Mouse (Mus musculus) urinary bladder, postnatal 4 days (tissue): ENCODE results near the gene Hnrnpu.
"Not testable (repeated sequence)": the region's sequence is repeated elsewhere in the genome, so short reads cannot be mapped to it uniquely, and the experiment has no call there.

Experiments used
- DNase-seq, 2 experiments: peaks; one replicate each; pipeline ENCODE4 v3.0.0; 2021 to 2022; ENCODE audit warnings: low spot score in 2 of 2

The Hnrnpu gene

DNA sequence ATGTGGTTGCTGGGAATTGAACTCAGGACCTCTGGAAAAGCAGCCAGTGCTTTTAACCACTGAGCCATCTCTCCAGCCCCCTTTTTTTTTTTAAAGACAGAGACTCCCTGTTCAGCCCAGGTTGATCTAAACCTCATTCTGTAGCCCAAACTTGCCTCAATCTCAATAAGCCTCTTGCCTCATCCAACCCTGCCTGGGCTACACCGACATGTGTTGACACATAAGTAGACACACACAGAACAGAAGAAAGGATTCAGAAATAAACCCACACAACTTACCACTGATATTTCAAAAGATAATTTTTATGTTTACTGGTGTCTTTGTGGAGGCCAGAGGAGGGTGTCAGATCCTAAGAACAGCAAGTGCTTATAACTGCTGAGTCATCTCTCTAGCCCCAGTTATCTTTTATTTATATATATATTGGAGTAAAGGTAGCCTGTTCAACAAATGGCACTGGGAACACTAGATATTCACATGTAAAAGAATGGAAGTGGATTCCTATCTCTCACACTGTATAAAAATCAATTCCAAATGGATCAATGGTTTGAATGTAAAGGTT, 24.5 kb downstream of the Hnrnpu start:
- no peak for DNase-seq

DNA sequence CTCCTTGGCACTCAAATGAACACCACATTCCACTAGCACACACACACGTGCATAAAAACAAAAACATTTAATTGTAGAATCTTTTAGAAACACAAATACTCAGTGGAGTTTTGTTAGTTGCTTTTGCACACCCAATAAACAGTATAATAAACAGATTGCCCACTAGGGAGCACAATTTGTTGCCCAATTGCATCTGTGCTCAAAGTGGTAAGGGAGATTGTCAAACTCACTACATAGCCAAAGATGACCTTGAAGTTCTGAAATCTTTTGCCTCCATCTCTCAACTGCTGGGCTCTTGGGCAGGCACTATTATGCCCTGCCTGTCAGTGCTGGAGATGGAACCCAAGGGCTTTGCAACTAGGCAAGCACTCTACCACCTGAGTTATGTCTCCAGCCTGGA, 27.5 kb downstream of the Hnrnpu start:
- DNase-seq, result no peak

DNA sequence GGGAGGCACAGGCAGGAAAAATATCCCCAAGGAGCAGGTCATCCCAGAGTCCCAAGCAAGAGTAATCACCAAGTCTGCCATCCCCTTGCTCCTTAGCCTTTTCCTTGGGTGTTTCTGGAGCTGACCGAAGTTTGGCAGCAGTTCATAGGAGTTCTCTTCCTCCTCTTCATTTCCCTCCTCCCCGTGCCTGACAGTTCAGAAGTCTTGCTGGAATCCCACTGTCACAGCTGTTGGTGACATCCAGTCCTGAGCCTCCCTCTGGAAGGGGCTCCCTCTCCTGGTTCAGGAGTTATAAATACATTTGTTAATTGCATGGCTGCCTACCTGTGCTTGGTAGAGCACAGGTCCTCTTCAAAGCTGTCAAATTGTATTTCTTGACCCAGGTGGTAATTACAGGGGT, 28.1 kb downstream of the Hnrnpu start:
- no peak for DNase-seq

DNA sequence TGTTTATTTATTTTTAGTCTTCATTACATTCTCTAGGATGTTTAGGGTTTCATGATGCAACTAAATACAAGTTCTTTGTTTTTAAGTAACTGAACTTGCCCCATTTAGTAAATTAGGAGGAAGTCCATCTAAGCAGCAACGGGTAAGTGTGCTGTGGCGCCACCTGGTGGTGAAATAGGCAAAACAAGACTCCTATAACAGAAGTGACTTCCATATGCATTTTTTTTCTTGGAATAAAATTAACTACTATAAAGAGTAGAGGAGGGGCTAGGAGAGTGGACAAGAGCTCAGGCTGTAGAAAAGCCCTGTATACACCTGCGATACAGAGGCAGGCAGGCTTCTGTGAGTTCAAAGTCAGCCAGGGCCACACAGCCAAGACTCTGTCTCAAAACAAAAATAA, 34.2 kb downstream of the Hnrnpu start:
- DNase-seq, result peak; percentile 57 to 79

DNA sequence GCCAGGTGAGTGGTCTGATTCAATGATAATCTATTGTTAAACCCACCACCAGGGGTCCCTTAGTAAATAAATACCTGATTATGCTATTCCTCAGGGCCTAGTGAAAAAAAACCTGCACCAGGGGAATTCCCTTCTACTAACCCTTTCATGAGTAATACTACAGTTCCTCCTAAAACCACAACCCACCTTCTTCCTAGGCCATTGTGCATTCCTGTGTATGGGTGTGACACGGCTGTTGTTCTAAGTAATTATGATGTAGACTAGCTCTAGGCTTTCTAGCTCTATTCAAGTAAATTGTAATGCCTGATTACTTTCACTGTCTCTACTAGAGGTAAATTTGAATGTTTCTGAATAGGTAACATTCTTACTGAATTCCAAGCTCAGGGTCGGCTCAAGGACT, 36.3 kb downstream of the Hnrnpu start:
- DNase-seq, result not testable (repeated sequence)

DNA sequence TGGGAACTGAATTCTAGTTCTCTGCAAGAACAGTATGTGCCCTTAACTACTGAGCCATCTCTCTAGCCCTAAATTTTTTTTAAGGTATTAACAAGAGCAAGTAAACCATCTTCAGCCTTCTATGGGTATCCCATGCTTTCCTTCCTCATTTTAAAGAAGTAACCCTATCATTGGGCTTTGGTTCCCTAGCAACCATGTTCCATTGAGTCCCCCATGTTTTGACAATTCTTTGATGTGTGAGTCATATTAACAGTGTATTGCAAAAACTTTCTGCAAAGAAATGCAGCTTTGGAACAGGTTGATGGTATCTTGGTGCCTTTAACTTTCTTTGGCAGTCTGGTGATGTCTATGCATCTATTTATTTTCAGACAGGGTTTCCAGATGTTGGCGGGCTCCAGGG, 43.5 kb downstream of the Hnrnpu start:
- DNase-seq, result no peak

DNA sequence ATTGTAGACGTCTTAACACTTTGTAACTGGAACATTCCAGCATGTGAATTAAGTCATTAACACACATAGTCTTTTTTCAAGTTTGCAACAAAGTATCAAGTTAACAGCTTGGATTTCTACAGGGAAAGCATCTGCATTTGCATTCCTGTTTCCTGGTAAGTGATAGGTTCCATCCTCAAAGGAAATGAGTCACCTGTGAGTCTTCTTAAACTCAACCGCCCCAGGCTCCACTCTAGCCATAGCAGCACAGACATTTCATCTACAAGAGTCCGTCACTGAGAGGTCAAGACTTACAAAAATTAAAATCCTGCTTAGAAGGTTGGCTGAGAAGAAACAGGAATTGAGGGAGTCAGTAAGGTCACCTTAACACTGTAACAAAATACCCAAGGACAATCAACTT, 45.9 kb downstream of the Hnrnpu start:
- DNase-seq, result no peak

DNA sequence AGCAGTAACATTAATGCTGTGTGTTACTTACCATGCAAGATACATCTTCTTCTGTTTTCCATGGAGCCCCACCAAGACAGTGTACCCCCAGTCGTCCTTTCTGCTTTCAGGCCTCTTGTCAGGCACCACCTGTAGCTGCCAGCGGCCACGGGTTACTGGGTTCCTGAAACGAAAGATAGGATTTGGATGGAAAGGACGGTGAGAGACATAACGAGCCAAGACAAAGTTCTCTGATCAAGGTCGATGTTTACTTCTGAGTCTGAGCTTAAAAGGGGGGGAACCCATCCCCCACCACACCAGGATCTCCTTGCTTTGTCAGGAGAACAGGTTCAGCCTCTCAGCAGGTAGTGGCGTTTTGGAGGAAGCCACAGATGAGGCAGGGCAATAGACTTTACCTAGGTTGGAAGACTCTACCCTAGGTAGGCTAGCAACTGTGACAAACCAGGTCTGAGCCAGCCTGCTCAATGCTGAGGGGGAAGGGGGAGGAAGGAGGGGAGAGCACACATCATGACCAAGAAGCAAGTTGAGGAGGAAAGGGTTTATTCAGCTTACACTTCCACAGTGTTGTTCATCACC, 49.9 kb downstream of the Hnrnpu start:
- peak in 1 of 2 experiments; percentile 53 for DNase-seq

DNA sequence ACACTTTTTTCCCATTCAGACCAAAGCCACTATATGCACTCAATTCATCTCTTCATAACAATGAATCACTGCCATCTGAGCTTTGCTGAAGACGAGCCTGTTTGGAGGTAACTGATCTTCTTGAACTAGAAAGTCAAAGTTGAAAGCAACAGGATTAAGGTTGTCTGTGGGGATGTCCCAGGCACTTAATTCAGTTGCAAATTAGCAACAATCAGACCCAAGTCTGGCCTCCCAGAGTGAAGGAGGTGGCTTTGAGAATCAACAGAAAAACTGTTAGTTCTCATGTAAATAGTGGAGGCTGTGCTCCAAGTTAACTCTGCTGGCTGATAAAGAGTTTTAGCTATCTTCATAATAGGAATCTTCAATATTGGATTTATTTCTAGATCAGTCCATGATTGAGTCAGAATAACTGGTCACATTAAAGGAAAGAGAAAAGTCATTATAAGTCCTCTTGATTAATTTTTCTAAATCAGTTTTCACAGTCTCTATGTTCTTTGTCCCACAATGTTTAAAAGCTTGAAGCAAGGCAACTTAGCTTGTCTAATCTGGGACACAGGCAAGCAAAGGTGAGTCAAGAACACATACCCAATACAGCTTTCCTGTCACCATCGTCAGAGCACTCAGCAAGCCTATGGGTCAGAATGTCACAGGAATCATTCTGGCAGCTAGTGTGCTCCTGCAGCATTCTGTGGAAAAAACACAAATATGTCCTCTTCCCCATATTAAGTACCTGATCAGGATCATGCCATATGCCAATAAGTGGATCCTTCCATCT, 53.5 kb downstream of the Hnrnpu start:
- DNase-seq, result peak in 1 of 2 experiments; percentile 14

DNA sequence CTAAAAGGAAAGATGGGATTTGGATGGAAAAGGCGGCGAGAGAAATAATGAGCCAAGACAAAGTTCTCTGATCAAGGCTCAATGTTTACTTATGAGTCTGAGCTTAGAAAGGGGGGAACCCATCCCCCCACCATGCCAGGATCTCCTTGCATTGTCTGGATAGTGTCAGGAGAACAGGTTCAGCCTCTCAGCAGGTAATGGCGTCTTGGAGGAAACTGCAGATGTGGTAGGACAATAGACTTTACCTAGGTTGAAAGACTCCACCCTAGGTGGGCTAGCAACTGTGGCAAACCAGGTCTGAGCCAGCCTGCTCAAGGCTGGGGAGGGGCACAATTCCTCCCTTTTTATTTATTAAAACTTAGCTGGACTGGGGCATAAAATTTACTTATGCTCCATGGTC, 54.3 kb downstream of the Hnrnpu start:
- DNase-seq, result not testable (repeated sequence)

DNA sequence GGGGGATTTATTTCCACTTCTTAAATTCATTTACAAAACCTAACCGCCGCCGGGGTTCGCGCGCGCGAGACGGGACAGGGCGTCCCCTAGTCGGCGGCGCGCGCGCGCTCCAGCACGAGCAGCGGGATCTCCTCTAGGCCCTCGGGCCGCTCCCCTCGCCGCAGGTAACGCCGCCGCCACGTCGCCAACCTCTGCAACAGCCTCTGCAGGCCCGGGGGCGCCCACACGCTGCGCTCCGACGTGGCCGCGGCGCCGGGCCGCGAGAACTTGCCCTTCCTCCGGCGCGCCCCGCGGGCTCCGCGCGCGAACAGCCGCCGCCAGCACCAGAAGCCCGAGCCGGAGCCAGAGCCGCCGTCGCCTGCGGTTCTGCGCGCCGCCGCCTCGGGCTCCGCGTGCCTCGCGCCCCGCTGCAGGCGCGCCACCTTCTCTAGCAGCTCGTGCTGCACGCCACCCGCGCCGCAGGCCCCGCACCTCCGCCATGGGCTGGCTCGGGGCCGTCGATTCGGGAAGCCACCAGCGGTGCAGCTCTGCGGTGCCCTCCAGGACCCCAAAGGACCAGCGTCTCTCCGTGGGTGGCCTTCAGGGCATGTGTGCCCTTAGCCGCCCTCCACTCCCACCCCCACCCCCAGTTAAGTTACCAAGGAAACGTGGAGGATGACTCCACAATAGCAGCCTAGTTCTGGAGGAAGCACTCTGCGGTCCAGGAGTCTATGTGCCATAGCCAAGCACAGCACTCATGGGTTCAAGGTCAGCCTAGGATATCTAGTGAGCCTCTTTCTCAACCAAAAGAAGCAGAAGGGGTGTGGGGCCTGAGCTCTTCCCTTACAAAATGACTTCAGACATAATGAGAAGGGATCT, 61.3 kb downstream of the Hnrnpu start:
- DNase-seq, result peak; percentile 63 to 73

DNA sequence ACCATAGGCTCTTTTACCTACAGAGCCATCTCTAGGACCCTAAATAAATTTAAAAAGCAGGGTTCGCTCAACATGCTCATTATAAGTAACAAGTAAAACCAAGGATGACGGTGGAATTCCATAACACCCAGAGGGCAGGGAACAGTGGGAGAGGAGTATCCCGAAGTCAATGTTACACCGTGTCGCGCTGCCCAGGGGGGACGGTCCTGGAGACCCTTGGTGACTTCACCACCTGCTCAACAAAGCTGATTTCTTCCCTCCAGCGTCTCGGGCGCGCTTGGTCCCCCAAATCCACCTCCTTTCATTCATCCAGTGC, 61.9 kb downstream of the Hnrnpu start:
- DNase-seq, result no peak

DNA sequence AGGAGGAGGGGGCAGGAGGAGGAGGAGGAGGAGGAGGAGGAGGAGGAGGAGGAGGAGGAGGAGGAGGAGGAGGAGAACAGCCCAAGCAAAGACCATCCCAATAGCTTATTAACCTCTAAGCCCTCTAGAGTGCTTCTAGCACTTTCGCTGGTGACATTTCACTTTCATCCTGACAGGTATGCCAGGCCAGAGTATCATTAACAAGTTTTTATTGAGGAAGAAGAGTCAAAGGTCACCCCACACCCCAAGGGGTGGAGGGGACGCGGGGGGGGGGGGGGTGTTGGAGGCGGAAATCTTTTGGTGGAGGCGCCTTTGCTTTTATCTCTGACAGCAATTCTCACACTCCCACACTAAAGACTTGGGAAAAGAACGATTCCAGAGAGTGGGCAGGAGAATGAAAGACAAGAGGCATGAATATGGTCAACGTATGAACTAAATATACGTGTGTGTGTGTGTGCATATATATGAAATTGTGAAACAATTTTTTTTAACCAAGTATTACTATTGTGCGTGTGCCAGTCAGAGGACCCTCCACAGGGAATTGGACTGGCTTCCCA, 62.3 kb downstream of the Hnrnpu start:
- DNase-seq, result no peak
